Mouse (Mus musculus): Measurements from ENCODE around the gene Misp. TPM values are rescaled to one million over a fixed set of nuclear protein-coding genes. Genes with fewer than 3 reads are reported as not detected.

The Misp gene
- polyA plus RNA-seq (2015; fragmentation: Nextera tagmentation; extraction: Ambion mirVana): 2.5 and 5.2 TPM in 2 replicates

DNA sequence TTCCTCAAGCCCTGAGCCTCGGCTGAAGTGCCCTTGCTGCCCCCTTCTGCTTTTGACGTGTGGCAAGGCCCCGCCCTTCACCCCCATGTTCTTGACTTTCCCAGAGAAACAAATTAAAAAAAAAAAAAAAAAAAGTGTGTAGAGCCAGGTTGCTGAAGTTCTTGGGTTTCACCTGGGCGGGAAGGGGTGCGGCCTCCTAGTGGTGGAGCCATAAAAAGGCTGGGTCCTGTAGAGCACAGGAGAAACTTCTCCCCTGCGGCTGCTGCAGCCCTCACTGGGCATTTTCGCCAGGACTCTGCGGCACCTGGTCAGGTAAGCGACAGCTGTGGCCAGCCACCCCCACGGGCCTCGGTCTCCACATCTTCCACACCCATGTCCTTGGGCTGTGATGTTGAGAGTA, at the start of gene Misp:
Gene Misp (plus strand): TSS at position 208 of the 400 bp plus-strand sequence.
- Histone ChIP-seq H3K9ac (peak within 1 kb of the TSS; percentile 61; the same call in 1 of the 2 replicates), H3K27me3 (no peaks in the 10 kb centered on the region), H3K4me3 (no peak within 1 kb of the TSS), H3K4me1 (peaks cover 23% of the 10 kb centered on the region), H3K4me2 (no peak within 1 kb of the TSS), H3K27ac (peak within 1 kb of the TSS; percentile 68), H3K9me3 (no peaks in the 10 kb centered on the region), H3K36me3 (peaks cover 41% of the 10 kb centered on the region)
- ATAC-seq (ENCODE audit: insufficient number of reproducible peaks, insufficient read depth, low FRiP score, low TSS enrichment, low read depth): no peak
- 62% methylated on average over 11 of the region's 11 CpGs for WGBS

DNA sequence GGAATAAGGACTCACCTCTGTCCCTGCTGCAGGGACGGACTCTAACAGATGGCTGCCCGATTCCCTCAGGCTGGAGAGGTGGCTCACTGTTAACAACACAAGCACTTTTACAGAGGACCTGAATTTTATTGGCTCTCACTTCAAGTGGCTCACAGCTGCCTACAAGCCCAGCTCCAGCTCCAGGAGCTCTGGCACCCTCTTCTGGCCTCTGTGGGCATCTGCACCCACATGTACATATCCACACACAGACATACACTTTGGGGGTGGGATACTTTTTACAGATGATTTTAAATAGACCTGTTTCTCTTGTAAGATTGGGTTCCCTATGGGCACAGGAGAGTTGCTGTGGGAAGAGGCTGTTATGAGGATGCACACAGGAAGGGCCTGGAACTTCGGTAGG, 48.5 kb upstream of the Misp start:
- Histone ChIP-seq H3K9ac (no peak overlapping the region), H3K27ac (no peak overlapping the region), H3K4me1 (peaks cover 19% of the 10 kb centered on the region), H3K36me3 (no peaks in the 10 kb centered on the region), H3K27me3 (peaks cover 9% of the 10 kb centered on the region), H3K9me3 (peaks cover 7% of the 10 kb centered on the region; the same call in 1 of the 2 replicates), H3K4me2 (no peak overlapping the region), H3K4me3 (no peak overlapping the region)
- WGBS: 94% methylated on average over 3 of the region's 3 CpGs
- ATAC-seq (ENCODE audit: insufficient number of reproducible peaks, insufficient read depth, low FRiP score, low TSS enrichment, low read depth): no peak

GRCm38 (mm10) chr10:79773208-79773607, 47.6 kb upstream of the Misp start:
- peaks cover 7% of the 10 kb centered on the region; the same call in 1 of the 2 replicates for H3K9me3 ChIP-seq
- no peak for ATAC-seq (ENCODE audit: insufficient number of reproducible peaks, insufficient read depth, low FRiP score, low TSS enrichment, low read depth)
- H3K4me3 ChIP-seq: no peak overlapping the region
- H3K27me3 ChIP-seq: peaks cover 14% of the 10 kb centered on the region
- peaks cover 21% of the 10 kb centered on the region for H3K4me1 ChIP-seq
- no peak overlapping the region for H3K4me2 ChIP-seq
- H3K9ac ChIP-seq: no peak overlapping the region
- H3K27ac ChIP-seq: no peak overlapping the region
- no peaks in the 10 kb centered on the region for H3K36me3 ChIP-seq
- WGBS: 90% methylated on average over 2 of the region's 2 CpGs

GRCm38 (mm10) chr10:79774486-79775279, 46.1 kb upstream of the Misp start:
- Histone ChIP-seq H3K27me3 (peaks cover 29% of the 10 kb centered on the region), H3K36me3 (no peaks in the 10 kb centered on the region), H3K4me1 (peaks cover 25% of the 10 kb centered on the region), H3K4me2 (no peak overlapping the region), H3K4me3 (no peak overlapping the region), H3K9me3 (peaks cover 7% of the 10 kb centered on the region; the same call in 1 of the 2 replicates), H3K9ac (no peak overlapping the region), H3K27ac (no peak overlapping the region)
- 66% methylated on average over 5 of the region's 5 CpGs for WGBS
- ATAC-seq (ENCODE audit: insufficient number of reproducible peaks, insufficient read depth, low FRiP score, low TSS enrichment, low read depth): no peak

- peaks cover 40% of the 10 kb centered on the region for H3K27me3 ChIP-seq
Observed at GRCm38 (mm10) chr10:79777103-79777531, 43.7 kb upstream of the Misp start, which contains the start of gene Fstl3. Fstl3 (plus strand) TSS chr10:79777272.

GRCm38 (mm10) chr10:79778006-79778405, 42.8 kb upstream of the Misp start:
- H3K9me3 ChIP-seq: no peaks in the 10 kb centered on the region
- peak overlapping the region; percentile 54; the same call in 1 of the 2 replicates for H3K4me3 ChIP-seq
- no peaks in the 10 kb centered on the region for H3K36me3 ChIP-seq
- H3K4me2 ChIP-seq: peak overlapping the region; percentile 80
- ATAC-seq (ENCODE audit: insufficient number of reproducible peaks, insufficient read depth, low FRiP score, low TSS enrichment, low read depth): 0 out of 2 replicates have a peak, but pooled peaks have one; percentile 16
- H3K27ac ChIP-seq: peak overlapping the region; percentile 39; the same call in 1 of the 2 replicates
- no peak overlapping the region for H3K9ac ChIP-seq
- H3K4me1 ChIP-seq: peaks cover 43% of the 10 kb centered on the region
- H3K27me3 ChIP-seq: peaks cover 48% of the 10 kb centered on the region
- 10% methylated on average over 15 of the region's 15 CpGs for WGBS

More at GRCm38 (mm10) chr10:79777103-79777531, 43.7 kb upstream of the Misp start, which contains the start of gene Fstl3:
- H3K4me1 ChIP-seq: peaks cover 43% of the 10 kb centered on the region
- H3K27ac ChIP-seq: peak within 1 kb of the TSS; percentile 39; the same call in 1 of the 2 replicates
- no peak for ATAC-seq (ENCODE audit: insufficient number of reproducible peaks, insufficient read depth, low FRiP score, low TSS enrichment, low read depth)
- WGBS: under 1% methylated on average over 39 of the region's 39 CpGs
- H3K4me3 ChIP-seq: peak within 1 kb of the TSS; percentile 54
- peaks cover 6% of the 10 kb centered on the region; the same call in 1 of the 2 replicates for H3K9me3 ChIP-seq
- peak within 1 kb of the TSS; percentile 80 for H3K4me2 ChIP-seq
- peak within 1 kb of the TSS; percentile 76 for H3K9ac ChIP-seq
- no peaks in the 10 kb centered on the region for H3K36me3 ChIP-seq

DNA sequence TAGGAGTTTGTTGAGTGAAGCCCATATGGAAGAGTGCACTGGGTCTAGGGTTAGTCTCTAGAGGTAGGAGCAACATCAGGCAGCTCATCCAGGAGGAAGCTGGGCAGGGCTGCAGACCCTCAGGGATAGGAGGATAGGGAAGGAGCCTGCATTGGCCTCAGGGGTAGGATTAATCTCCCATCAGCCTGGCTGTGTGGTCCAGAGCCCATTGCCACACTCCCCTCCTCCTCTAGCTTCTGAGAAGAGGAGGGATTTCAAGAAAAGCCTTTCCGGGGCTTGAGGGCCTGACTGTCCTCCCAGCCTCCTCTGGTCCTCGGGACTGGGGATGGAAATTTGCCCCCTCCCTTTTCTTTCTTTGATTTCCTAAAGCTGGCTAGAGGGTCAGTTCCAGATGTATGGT, 41.6 kb upstream of the Misp start:
- H3K27ac ChIP-seq: no peak overlapping the region
- no peak for ATAC-seq (ENCODE audit: insufficient number of reproducible peaks, insufficient read depth, low FRiP score, low TSS enrichment, low read depth)
- no peaks in the 10 kb centered on the region for H3K36me3 ChIP-seq
- no peak overlapping the region for H3K4me3 ChIP-seq
- peaks cover 43% of the 10 kb centered on the region for H3K4me1 ChIP-seq
- peaks cover 54% of the 10 kb centered on the region for H3K27me3 ChIP-seq
- 8% methylated on average over 2 of the region's 2 CpGs for WGBS
- H3K4me2 ChIP-seq: 0 out of 2 replicates have a peak overlapping the region, but pooled peaks have one; percentile 75
- H3K9me3 ChIP-seq: no peaks in the 10 kb centered on the region
- H3K9ac ChIP-seq: no peak overlapping the region

GRCm38 (mm10) chr10:79779784-79780663, 40.8 kb upstream of the Misp start:
- H3K27ac ChIP-seq: no peak overlapping the region; the same call in 1 of the 2 replicates
- no peaks in the 10 kb centered on the region for H3K9me3 ChIP-seq
- peaks cover 59% of the 10 kb centered on the region for H3K27me3 ChIP-seq
- no peaks in the 10 kb centered on the region for H3K36me3 ChIP-seq
- ATAC-seq (ENCODE audit: insufficient number of reproducible peaks, insufficient read depth, low FRiP score, low TSS enrichment, low read depth): peak; percentile 83
- H3K9ac ChIP-seq: peak overlapping the region; percentile 54
- H3K4me1 ChIP-seq: peaks cover 43% of the 10 kb centered on the region
- peak overlapping the region; percentile 75 for H3K4me2 ChIP-seq
- WGBS: 2% methylated on average over 55 of the region's 55 CpGs
- H3K4me3 ChIP-seq: peak overlapping the region; percentile 46

DNA sequence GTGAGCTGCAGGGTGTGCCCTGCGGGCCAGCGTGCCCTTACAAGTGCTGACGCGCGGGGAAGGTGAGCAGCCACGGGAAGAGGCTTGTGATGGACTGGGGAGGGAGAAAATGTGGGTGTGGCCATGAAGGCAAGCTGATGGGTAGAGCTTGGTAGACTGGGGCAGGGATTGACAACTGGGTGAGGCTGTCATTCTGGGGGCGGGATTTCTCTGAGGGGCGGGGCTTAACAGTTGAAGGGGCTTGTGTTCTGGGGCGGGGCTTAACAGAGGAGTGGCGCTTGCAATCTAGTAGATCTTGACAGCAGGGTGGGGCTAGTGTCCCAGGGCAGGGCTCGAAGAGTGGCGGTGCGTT, 40.1 kb upstream of the Misp start:
- Histone ChIP-seq H3K36me3 (no peaks in the 10 kb centered on the region), H3K4me1 (peaks cover 43% of the 10 kb centered on the region), H3K9ac (0 out of 2 replicates have a peak overlapping the region, but pooled peaks have one; percentile 37), H3K27me3 (peaks cover 60% of the 10 kb centered on the region), H3K4me2 (peak overlapping the region; percentile 75), H3K4me3 (peak overlapping the region; percentile 46), H3K27ac (no peak overlapping the region; the same call in 1 of the 2 replicates), H3K9me3 (no peaks in the 10 kb centered on the region)
- no peak; the same call in 1 of the 2 replicates for ATAC-seq (ENCODE audit: insufficient number of reproducible peaks, insufficient read depth, low FRiP score, low TSS enrichment, low read depth)
- WGBS: 1% methylated on average over 13 of the region's 13 CpGs

DNA sequence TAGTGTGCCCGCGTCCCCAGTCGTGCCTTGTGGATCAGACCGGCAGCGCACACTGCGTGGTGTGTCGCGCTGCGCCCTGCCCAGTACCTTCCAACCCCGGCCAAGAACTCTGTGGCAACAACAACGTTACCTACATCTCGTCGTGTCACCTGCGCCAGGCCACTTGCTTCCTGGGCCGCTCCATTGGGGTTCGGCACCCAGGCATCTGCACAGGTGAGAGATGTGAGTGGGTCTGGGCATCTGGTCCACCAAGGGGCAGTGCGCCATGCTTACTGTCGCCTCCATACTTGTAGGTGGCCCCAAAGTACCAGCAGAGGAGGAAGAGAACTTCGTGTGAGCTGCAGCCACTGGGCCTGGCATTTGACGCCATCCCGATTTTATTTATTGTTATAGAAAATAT, 39.6 kb upstream of the Misp start:
- peak overlapping the region; percentile 46 for H3K4me3 ChIP-seq
- H3K9me3 ChIP-seq: no peaks in the 10 kb centered on the region
- peak overlapping the region; percentile 75 for H3K4me2 ChIP-seq
- H3K4me1 ChIP-seq: peaks cover 43% of the 10 kb centered on the region
- ATAC-seq (ENCODE audit: insufficient number of reproducible peaks, insufficient read depth, low FRiP score, low TSS enrichment, low read depth): no peak
- H3K27me3 ChIP-seq: peaks cover 60% of the 10 kb centered on the region
- H3K9ac ChIP-seq: 0 out of 2 replicates have a peak overlapping the region, but pooled peaks have one; percentile 36
- H3K27ac ChIP-seq: no peak overlapping the region
- H3K36me3 ChIP-seq: no peaks in the 10 kb centered on the region
- 29% methylated on average over 21 of the region's 21 CpGs for WGBS

GRCm38 (mm10) chr10:79781956-79782355, 38.8 kb upstream of the Misp start:
- no peak overlapping the region for H3K9ac ChIP-seq
- WGBS: 52% methylated on average over 5 of the region's 5 CpGs
- peaks cover 60% of the 10 kb centered on the region for H3K27me3 ChIP-seq
- H3K27ac ChIP-seq: no peak overlapping the region
- ATAC-seq (ENCODE audit: insufficient number of reproducible peaks, insufficient read depth, low FRiP score, low TSS enrichment, low read depth): no peak
- no peak overlapping the region for H3K4me2 ChIP-seq
- no peaks in the 10 kb centered on the region for H3K36me3 ChIP-seq
- H3K9me3 ChIP-seq: no peaks in the 10 kb centered on the region
- peaks cover 40% of the 10 kb centered on the region for H3K4me1 ChIP-seq
- H3K4me3 ChIP-seq: no peak overlapping the region

Measured in embryonic facial prominence, embryonic 13.5 days (tissue).